Mouse (Mus musculus) heart, postnatal 36 days (tissue): ENCODE measurements around the gene Fbxl8. TPM values are rescaled to one million over a fixed set of nuclear protein-coding genes. Genes with fewer than 3 reads are reported as not detected.

Experiments
- DNase-seq, 2 experiments: peaks; one replicate each; pipeline ENCODE4 v3.0.0; 2021 to 2022
- intact Hi-C: fragments of 180-260 bp; cut with DNase I; formaldehyde crosslinking; loops from one replicate; pipeline ENCODE4 v1.15.1; 2025
- total RNA-seq, 2 experiments: library from RNA; stranded (reverse); gene quantifications; 2 replicates each; pipeline ENCODE4 v1.2.3; 2021

The Fbxl8 gene
- total RNA-seq, 2 experiments from 2014 or later = 2.3 to 3.4 TPM

DNA sequence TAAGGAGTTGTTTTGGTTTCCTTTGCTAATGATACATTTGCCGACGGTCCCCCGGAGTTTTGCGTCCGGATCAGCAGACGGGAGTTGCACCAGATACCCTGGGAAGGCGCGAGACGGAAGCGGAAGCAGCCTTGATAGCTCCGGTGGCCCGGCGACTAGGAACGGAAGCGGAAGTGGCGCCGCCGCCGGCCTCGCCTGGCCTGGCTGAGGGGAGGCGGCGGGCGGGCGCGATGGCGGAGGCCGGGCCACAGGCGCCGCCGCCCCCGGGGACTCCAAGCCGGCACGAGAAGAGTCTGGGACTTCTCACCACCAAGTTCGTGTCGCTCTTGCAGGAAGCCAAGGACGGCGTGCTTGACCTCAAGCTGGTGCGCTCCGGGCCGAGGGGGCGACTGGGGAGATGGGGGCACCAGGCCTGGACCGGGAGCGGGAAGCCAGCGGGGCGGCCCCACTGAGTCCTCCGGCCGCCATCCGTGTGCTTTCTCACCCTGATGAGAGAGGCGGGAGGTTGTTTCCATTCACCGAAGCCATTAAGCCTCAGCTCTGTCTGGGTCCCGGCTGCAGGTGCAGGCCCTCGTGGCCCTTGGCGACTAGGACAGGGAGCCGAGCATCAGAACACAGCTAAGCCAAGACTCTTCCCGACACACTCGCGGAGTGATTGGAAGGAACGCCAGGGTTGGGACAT, 33.2 kb downstream of the Fbxl8 start, which contains the start of gene E2f4:
Gene E2f4, plus strand, starts transcription at position 153 of the 682 bp plus-strand sequence.
- intact Hi-C loops = loop anchor here (1.0 kb wide), 1 partner anchor 29 kb away; the partner anchor contains the start of genes Lrrc29 and Tmem208
- peak; percentile 89 to 91 for DNase-seq

- intact Hi-C loops = loop anchor here (1.0 kb wide), 1 partner anchor 28 kb away; the partner anchor contains the start of genes Lrrc29 and Tmem208
- DNase-seq = no peak
Observed at GRCm38 (mm10) chr8:105298351-105299252, 34.2 kb downstream of the Fbxl8 start.

- no peak for DNase-seq
- intact Hi-C loops = no loop called here
Observed at GRCm38 (mm10) chr8:105299962-105300361, 35.5 kb downstream of the Fbxl8 start.

DNA sequence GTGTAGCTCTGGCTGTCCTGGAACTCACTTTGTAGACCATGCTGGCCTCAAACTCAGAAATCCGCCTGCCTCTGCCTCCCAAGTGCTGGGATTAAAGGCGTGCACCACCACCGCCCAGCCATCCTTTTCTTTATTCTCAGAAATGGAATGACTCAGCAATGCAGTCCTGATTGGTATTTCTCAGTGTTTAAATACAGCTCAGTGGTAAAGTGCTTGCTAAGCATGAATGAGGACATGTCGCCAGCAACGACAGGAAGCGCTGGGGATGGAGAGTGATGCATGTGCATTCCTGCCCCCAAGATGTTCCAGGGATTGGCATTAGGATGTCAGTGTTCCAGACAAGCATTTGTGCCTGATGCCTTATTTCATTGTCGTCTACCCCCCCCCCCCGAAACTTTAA, 38.9 kb downstream of the Fbxl8 start:
- intact Hi-C loops = no loop called here
- DNase-seq = no peak

GRCm38 (mm10) chr8:105303874-105304273, 39.4 kb downstream of the Fbxl8 start:
- DNase-seq = no peak
- intact Hi-C loops = loop anchor here (2.0 kb wide), 1 partner anchor 21 kb away; no protein-coding TSS in a partner anchor

DNA sequence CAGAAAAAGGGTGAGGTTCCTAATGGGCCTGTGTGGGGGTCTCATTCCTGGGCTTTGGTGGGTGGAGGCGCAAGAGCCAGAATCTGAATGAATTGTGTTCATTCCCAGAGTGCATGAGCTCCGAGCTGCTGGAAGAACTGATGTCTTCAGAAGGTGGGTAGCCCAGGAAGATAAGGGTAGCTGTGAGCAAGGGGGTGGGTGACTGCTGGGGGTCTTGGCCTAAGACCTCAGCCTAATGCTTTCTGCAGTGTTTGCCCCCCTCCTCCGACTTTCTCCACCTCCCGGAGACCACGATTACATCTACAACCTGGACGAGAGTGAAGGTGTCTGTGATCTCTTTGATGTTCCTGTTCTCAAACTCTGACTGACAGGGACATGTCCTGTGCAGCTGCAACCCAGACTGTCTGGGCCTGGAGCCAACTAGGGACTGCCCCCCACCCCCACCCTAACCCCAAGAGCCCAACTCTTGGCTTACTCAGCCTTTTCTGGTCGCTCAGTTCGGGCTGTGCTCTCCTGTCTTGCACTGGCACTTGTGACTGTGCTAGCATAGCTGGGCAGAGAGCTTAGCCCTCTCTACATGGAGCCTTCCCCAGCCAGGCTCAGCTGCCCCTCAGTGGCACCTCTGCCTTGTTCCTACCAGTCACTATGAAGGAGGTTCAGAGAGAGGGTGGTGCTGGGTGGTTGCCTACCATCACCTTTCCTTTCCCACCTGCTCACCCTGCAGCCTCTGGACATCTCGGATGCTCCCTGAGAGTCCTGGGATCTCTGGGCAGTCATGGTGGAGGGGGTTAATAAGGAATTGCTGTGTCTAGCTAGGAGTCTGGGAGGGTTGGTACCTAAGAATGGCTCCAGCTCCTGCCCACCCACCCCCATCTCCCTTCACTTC, 40.1 kb downstream of the Fbxl8 start:
- no peak for DNase-seq
- intact Hi-C loops = loop anchor here (2.0 kb wide), 1 partner anchor 20 kb away; no protein-coding TSS in a partner anchor

DNA sequence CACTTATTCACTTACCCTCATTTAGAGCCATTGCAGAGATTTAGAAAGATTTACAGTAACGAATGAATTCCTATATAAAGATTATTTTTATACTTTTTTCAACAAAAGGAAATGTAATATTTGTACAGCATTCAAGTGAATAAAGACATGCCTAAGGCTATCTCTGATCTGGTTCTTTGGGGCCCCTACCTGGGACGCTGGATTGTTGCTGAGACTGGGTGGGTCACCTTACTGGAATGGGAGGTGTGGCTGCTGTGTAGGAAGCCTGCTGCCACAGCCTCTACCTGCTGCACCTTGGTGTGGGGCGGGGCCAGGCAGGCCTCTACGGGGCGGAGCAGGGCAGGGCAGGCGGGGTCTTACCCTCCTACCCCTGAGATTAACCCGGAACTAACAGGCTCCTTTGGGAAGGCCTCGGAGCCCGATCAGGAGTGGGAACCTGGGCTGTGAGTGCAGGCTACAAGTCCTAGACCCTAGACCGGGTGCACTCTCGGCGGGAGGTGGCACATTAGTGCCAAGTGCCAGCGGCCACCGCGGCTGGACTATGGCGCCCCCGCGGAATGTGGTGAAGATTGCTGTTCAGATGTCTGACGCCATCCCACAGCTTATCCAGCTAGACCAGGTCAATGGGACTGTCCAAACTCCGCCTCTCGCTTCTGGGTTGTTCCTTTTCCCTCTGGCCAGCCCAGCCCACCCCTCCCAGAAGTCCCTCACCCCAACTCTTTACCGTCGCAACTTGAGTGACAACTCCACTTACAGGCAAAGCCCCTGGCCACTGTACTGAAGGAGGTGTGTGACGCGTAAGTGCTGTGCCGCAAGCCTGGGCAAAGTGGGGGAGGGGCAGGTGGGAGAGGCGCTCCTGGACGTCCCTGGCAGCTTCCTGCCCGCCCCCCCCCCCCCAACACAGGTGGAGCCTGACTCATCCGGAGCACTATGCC, 41.0 kb downstream of the Fbxl8 start, which contains the start of gene Elmo3:
Gene Elmo3, plus strand, starts transcription at position 391 of the 935 bp plus-strand sequence.
- DNase-seq = peak in 1 of 2 experiments; percentile 26
- intact Hi-C loops = loop anchor here (2.0 kb wide), 1 partner anchor 19 kb away; no protein-coding TSS in a partner anchor

- intact Hi-C loops = no loop called here
- DNase-seq = no peak
Observed at GRCm38 (mm10) chr8:105306146-105306691, 41.8 kb downstream of the Fbxl8 start.

DNA sequence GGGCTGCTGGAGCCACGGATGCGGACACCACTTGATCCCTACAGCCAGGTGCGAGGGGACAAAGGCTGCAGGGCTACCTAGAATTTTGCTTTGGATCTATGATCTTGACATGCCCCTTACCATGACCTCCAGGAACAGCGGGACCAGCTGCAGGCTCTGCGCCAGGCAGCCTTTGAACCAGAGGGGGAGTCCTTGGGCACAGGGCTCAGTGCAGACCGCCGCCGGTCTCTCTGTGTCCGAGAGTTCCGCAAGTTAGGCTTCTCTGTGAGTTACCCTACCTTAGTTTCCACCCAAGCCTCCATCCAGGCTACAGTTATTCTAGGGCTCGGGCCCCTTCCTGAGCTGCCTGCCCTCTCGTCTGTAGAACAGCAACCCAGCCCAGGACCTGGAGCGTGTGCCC, 43.2 kb downstream of the Fbxl8 start:
- intact Hi-C loops = no loop called here
- DNase-seq = no peak

DNA sequence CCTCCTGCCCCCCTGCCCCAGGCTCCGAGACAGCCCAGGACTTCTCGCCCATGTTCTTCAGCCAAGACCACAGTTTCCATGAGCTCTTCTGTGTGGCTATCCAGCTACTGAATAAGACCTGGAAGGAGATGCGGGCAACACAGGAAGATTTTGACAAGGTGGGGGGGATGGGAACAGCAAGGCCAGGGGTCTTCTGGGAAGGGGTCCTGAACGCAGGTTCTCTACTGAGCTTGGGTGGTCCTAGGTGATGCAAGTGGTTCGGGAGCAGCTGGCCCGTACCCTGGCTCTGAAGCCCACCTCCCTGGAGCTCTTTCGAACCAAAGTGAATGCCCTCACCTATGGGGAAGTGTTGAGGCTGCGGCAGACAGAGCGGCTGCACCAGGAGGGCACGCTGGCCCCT, 44.0 kb downstream of the Fbxl8 start:
- intact Hi-C loops = no loop called here
- no peak for DNase-seq

DNA sequence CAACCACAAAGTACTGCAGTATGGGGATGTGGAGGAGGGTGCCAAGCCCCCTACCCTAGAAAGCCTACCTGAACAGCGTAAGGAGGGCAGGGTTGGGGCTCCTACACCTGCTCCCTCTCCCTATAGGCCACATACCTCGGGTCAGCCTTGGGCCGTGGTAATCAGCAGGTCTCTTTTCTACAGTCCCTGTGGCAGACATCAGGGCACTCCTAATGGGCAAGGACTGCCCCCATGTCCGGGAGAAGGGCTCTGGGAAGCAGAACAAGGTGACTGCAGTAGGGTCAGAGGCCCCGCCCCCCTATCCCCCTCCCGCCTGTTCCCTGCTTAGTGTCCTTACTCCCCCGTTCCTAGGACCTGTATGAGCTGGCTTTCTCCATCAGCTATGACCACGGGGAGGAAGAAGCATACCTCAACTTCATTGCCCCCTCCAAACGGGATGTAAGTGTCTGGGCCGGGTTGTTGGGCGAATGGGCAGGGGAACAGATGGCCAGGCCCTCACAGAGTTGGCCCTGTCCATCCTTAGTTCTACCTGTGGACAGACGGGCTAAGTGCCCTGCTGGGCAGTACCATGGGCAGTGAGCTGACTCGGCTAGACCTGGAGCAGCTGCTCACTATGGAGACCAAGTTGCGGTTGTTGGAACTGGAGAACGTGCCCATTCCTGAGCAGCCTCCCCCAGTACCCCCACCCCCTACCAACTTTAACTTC, 44.8 kb downstream of the Fbxl8 start:
- no peak for DNase-seq

GRCm38 (mm10) chr8:105310118-105310517, 45.7 kb downstream of the Fbxl8 start:
- DNase-seq = no peak
- intact Hi-C loops = no loop called here

More for the DNA sequence above, 44.8 kb downstream of the Fbxl8 start:
- intact Hi-C loops = no loop called here

DNA sequence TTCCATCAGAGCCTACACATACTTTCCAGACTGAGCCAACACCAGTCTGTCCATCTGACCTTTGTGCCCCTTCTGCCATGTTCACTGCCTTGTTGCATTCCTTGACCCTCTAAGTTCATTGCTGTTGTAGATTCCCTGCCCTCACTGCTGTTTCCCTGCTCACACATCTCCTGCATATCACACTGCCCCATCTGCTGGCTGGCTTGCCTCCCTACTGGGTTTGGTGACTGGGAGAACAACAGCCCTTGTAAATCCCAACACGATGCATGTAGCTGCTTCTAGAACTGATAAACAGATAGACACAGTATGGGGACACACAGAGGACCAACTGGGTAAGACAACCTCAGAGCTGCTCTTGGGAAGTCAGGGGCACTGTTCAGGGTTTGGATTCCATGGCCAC, 47.3 kb downstream of the Fbxl8 start:
- intact Hi-C loops = no loop called here
- no peak for DNase-seq

- DNase-seq = no peak
- intact Hi-C loops = no loop called here
Observed at GRCm38 (mm10) chr8:105312891-105313481, 48.5 kb downstream of the Fbxl8 start.

DNA sequence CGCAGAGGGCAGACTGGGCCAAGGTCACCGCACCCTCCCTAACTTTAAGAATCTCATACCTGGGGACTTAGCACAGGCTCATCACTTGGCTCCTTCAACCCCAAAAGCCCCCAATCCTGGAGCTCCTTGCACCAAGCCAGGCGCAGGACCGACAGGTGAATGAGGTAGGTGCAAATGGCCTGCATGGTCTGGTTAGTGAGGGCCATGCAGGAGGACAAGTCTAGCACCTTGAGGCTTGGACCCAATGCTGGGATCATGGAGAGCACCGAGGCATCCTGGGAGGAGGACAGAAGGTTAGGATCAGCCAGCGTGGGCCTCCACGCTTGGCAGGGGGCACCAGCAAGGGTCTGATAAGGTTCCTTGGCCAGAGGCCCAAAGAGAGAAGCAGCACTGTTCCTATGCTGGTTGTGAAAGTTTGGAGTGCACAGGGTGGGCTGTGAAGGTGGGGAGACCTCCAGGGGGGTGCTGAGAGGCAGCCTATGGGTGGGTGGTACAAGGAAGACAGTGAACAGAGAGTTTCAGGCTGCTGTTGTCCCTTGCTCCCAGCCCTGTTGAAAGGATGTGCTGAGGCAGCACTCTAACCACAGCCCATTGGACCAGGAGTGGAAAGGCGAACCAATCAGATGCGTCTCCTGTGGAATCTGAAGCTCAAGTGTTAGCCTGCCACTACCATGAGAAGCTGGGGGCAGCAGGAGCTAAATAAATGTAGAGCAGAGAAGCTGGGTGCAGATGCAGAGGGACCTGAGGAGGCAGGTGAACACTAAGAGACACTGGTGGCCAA, 49.4 kb downstream of the Fbxl8 start:
- DNase-seq = no peak
- intact Hi-C loops = no loop called here

GRCm38 (mm10) chr8:105315073-105315769, 50.8 kb downstream of the Fbxl8 start:
- DNase-seq = no peak
- intact Hi-C loops = no loop called here
